Mouse (Mus musculus): ENCODE data around the gene Ccdc185. TPM values are rescaled to one million over a fixed set of nuclear protein-coding genes. Genes with fewer than 3 reads are reported as not detected.

Gene Ccdc185
- not detected for total RNA-seq (2021)

GRCm38 (mm10) chr1:182749080-182749479 lies at the start of gene Ccdc185:
Gene Ccdc185, minus strand, starts transcription at chr1:182749180.
- DNase-seq (ENCODE audit: extremely low spot score in 1 of 2, low spot score in 2 of 2) = no peak
- intact Hi-C loops (cut with DNase I) = no loop called here

GRCm38 (mm10) chr1:182797048-182797447 lies 48.1 kb upstream of the Ccdc185 start:
- intact Hi-C loops (cut with DNase I) = loop anchor here (10.0 kb wide), 1 partner anchor 232 kb away; the partner anchor contains the start of gene Capn8
- DNase-seq (ENCODE audit: extremely low spot score in 1 of 2, low spot score in 2 of 2) = no peak

GRCm38 (mm10) chr1:182794628-182795027 lies 45.6 kb upstream of the Ccdc185 start:
- intact Hi-C loops (cut with DNase I) = loop anchor here (10.0 kb wide), 1 partner anchor 230 kb away; the partner anchor contains the start of gene Capn8
- peak in 1 of 2 experiments; percentile 28 for DNase-seq (ENCODE audit: extremely low spot score in 1 of 2, low spot score in 2 of 2)

GRCm38 (mm10) chr1:182794221-182794620 lies 45.2 kb upstream of the Ccdc185 start:
- peak; percentile 21 to 41 for DNase-seq (ENCODE audit: extremely low spot score in 1 of 2, low spot score in 2 of 2)
- intact Hi-C loops (cut with DNase I) = loop anchor here (10.0 kb wide), 1 partner anchor 229 kb away; the partner anchor contains the start of gene Capn8

GRCm38 (mm10) chr1:182792521-182793071 lies 43.6 kb upstream of the Ccdc185 start:
- intact Hi-C loops (cut with DNase I) = loop anchor here (10.0 kb wide), 1 partner anchor 228 kb away; the partner anchor contains the start of gene Capn8

GRCm38 (mm10) chr1:182788896-182789295 lies 39.9 kb upstream of the Ccdc185 start:
- DNase-seq (ENCODE audit: extremely low spot score in 1 of 2, low spot score in 2 of 2) = no peak
- intact Hi-C loops (cut with DNase I) = no loop called here

More at GRCm38 (mm10) chr1:182792521-182793071, 43.6 kb upstream of the Ccdc185 start:
- DNase-seq (ENCODE audit: extremely low spot score in 1 of 2, low spot score in 2 of 2) = peak; percentile 48 to 83

GRCm38 (mm10) chr1:182787030-182787429 lies 38.0 kb upstream of the Ccdc185 start:
- DNase-seq (ENCODE audit: extremely low spot score in 1 of 2, low spot score in 2 of 2) = no peak
- intact Hi-C loops (cut with DNase I) = no loop called here

GRCm38 (mm10) chr1:182785504-182785903 lies 36.5 kb upstream of the Ccdc185 start:
- DNase-seq (ENCODE audit: extremely low spot score in 1 of 2, low spot score in 2 of 2) = no peak
- intact Hi-C loops (cut with DNase I) = no loop called here

GRCm38 (mm10) chr1:182784784-182785183 lies 35.8 kb upstream of the Ccdc185 start:
- no peak for DNase-seq (ENCODE audit: extremely low spot score in 1 of 2, low spot score in 2 of 2)
- intact Hi-C loops (cut with DNase I) = no loop called here

GRCm38 (mm10) chr1:182783774-182784173 lies 34.8 kb upstream of the Ccdc185 start:
- DNase-seq (ENCODE audit: extremely low spot score in 1 of 2, low spot score in 2 of 2) = no peak
- intact Hi-C loops (cut with DNase I) = no loop called here

GRCm38 (mm10) chr1:182779024-182779520 lies 30.1 kb upstream of the Ccdc185 start:
- intact Hi-C loops (cut with DNase I) = no loop called here
- no peak for DNase-seq (ENCODE audit: extremely low spot score in 1 of 2, low spot score in 2 of 2)

- intact Hi-C loops (cut with DNase I) = no loop called here
- DNase-seq (ENCODE audit: extremely low spot score in 1 of 2, low spot score in 2 of 2) = no peak
Measured at GRCm38 (mm10) chr1:182778225-182778624, 29.2 kb upstream of the Ccdc185 start.

- intact Hi-C loops (cut with DNase I) = no loop called here
- DNase-seq (ENCODE audit: extremely low spot score in 1 of 2, low spot score in 2 of 2) = no peak
Measured at GRCm38 (mm10) chr1:182776749-182777410, 27.9 kb upstream of the Ccdc185 start.

GRCm38 (mm10) chr1:182775576-182775975 lies 26.6 kb upstream of the Ccdc185 start:
- no peak for DNase-seq (ENCODE audit: extremely low spot score in 1 of 2, low spot score in 2 of 2)
- intact Hi-C loops (cut with DNase I) = no loop called here

GRCm38 (mm10) chr1:182764541-182765281 lies 15.7 kb upstream of the Ccdc185 start:
- intact Hi-C loops (cut with DNase I) = loop anchor here (10.0 kb wide), 1 partner anchor 200 kb away; the partner anchor contains the start of gene Capn8
- DNase-seq (ENCODE audit: extremely low spot score in 1 of 2, low spot score in 2 of 2) = peak; percentile 8 to 68

GRCm38 (mm10) chr1:182763716-182764461 lies 14.9 kb upstream of the Ccdc185 start, which contains the start of gene Susd4:
Gene Susd4, plus strand, starts transcription at chr1:182763860.
- DNase-seq (ENCODE audit: extremely low spot score in 1 of 2, low spot score in 2 of 2) = peak; percentile 83 to 91
- intact Hi-C loops (cut with DNase I) = loop anchor here (10.0 kb wide), 1 partner anchor 199 kb away; the partner anchor contains the start of gene Capn8

- intact Hi-C loops (cut with DNase I) = loop anchor here (10.0 kb wide), 1 partner anchor 198 kb away; the partner anchor contains the start of gene Capn8
- no peak for DNase-seq (ENCODE audit: extremely low spot score in 1 of 2, low spot score in 2 of 2)
Measured at GRCm38 (mm10) chr1:182763191-182763715, 14.3 kb upstream of the Ccdc185 start.

- intact Hi-C loops (cut with DNase I) = no loop called here
- DNase-seq (ENCODE audit: extremely low spot score in 1 of 2, low spot score in 2 of 2) = no peak
Measured at GRCm38 (mm10) chr1:182758783-182759182, 9.8 kb upstream of the Ccdc185 start.

Measured in left cerebral cortex, postnatal 10 days (tissue).